Mouse (Mus musculus): ENCODE results near the gene 6030408B16Rik.

DNA sequence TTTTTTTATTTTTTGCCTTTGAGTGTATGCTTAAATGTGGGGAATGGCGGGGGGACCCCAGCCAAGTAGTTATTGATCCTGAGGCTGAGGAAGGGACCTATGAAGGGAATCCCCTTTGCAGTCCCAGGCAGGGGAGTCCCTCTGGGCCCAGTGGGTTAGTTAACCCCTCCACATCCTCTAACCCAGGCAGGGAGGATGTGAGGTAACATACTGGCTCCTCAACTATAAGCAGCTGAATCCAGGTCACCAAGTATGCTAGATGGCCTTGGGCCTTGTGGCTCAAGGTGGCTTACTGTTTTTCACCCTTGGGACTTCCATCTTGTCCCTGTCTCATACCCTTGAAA is 45.9 kb upstream of the 6030408B16Rik start:
- TF ChIP-seq TAL1 (IDR thresholded peaks at IDR 0.05; ENCODE audit: low read length) = no peak
- TF ChIP-seq GATA1 (IDR thresholded peaks at IDR 0.05; ENCODE audit: low read length) = no peak

Measured in erythroblast, embryonic 14.5 days (primary cell).